Mouse (Mus musculus): ENCODE results near the gene Dph5. TPM values are rescaled to one million over a fixed set of nuclear protein-coding genes. Genes with fewer than 3 reads are reported as not detected.

Gene Dph5
- polyA plus RNA-seq, 1 experiment from 2014 or later, result 21.3 TPM

- DNase-seq (ENCODE audit: low spot score) (peak; percentile 29), ATAC-seq (replicated peaks; ENCODE audit: low FRiP score, low read depth) (peak; percentile 27)
- H3K27ac ChIP-seq, result peak overlapping the region; percentile 21; the same call in 1 of the 2 replicates
- H3K4me1 ChIP-seq (replicated peaks; ENCODE audit: insufficient read depth, low read length), result no peaks in the 10 kb centered on the region
- peak overlapping the region; percentile 69 for H3K4me3 ChIP-seq (replicated peaks; ENCODE audit: low read depth, low read length)
- H3K9me3 ChIP-seq (replicated peaks; ENCODE audit: low read length), result no peaks in the 10 kb centered on the region
- no peaks in the 10 kb centered on the region for H3K36me3 ChIP-seq (ENCODE audit: insufficient read depth, low read length)
- no peaks in the 10 kb centered on the region for H3K27me3 ChIP-seq (ENCODE audit: insufficient read depth, low read length)
- TF ChIP-seq CTCF (IDR thresholded peaks at IDR 0.05; ENCODE audit: low read depth), result no peak
- 4% methylated on average over 21 of the region's 21 CpGs for WGBS
- peak overlapping the region; percentile 73 for H3K4me2 ChIP-seq (ENCODE audit: low read length)
- peak overlapping the region; percentile 59 for H3K9ac ChIP-seq (ENCODE audit: low read depth, low read length)
These were observed 871 bp downstream of the Dph5 start for GRCm38 (mm10) chr3:115888310-115889106.

- H3K27ac ChIP-seq, result no peak overlapping the region
- H3K27me3 ChIP-seq (ENCODE audit: insufficient read depth, low read length), result no peaks in the 10 kb centered on the region
- WGBS, result 83% methylated on average over 4 of the region's 4 CpGs
- no peak overlapping the region for H3K4me3 ChIP-seq (replicated peaks; ENCODE audit: low read depth, low read length)
- no peaks in the 10 kb centered on the region for H3K4me1 ChIP-seq (replicated peaks; ENCODE audit: insufficient read depth, low read length)
- no peak for TF ChIP-seq CTCF (IDR thresholded peaks at IDR 0.05; ENCODE audit: low read depth)
- H3K9ac ChIP-seq (ENCODE audit: low read depth, low read length), result no peak overlapping the region
- H3K4me2 ChIP-seq (ENCODE audit: low read length), result no peak overlapping the region
- no peaks in the 10 kb centered on the region for H3K36me3 ChIP-seq (ENCODE audit: insufficient read depth, low read length)
- no peak for DNase-seq (ENCODE audit: low spot score)
- no peak for ATAC-seq (replicated peaks; ENCODE audit: low FRiP score, low read depth)
- no peaks in the 10 kb centered on the region for H3K9me3 ChIP-seq (replicated peaks; ENCODE audit: low read length)
These were observed 4.7 kb downstream of the Dph5 start for GRCm38 (mm10) chr3:115892341-115892740.

- no peaks in the 10 kb centered on the region for H3K4me1 ChIP-seq (replicated peaks; ENCODE audit: insufficient read depth, low read length)
- no peaks in the 10 kb centered on the region for H3K27me3 ChIP-seq (ENCODE audit: insufficient read depth, low read length)
- H3K4me2 ChIP-seq (ENCODE audit: low read length), result no peak overlapping the region
- H3K4me3 ChIP-seq (replicated peaks; ENCODE audit: low read depth, low read length), result no peak overlapping the region
- no peak overlapping the region for H3K27ac ChIP-seq
- DNase-seq (ENCODE audit: low spot score), result no peak
- no peak overlapping the region for H3K9ac ChIP-seq (ENCODE audit: low read depth, low read length)
- no peaks in the 10 kb centered on the region for H3K9me3 ChIP-seq (replicated peaks; ENCODE audit: low read length)
- H3K36me3 ChIP-seq (ENCODE audit: insufficient read depth, low read length), result no peaks in the 10 kb centered on the region
- ATAC-seq (replicated peaks; ENCODE audit: low FRiP score, low read depth), result no peak
- no peak for TF ChIP-seq CTCF (IDR thresholded peaks at IDR 0.05; ENCODE audit: low read depth)
- 93% methylated on average over 2 of the region's 2 CpGs for WGBS
These were observed 5.5 kb downstream of the Dph5 start for GRCm38 (mm10) chr3:115893166-115893565.

GRCm38 (mm10) chr3:115898354-115898948 is 10.8 kb downstream of the Dph5 start:
- H3K4me2 ChIP-seq (ENCODE audit: low read length), result no peak overlapping the region
- no peak for TF ChIP-seq CTCF (IDR thresholded peaks at IDR 0.05; ENCODE audit: low read depth)
- WGBS, result 89% methylated on average over 3 of the region's 3 CpGs

GRCm38 (mm10) chr3:115902301-115902956 is 14.8 kb downstream of the Dph5 start:
- 0 out of 2 replicates have a peak, but pooled peaks cover 7% of the 10 kb centered on the region for H3K36me3 ChIP-seq (ENCODE audit: insufficient read depth, low read length)
- no peak overlapping the region for H3K4me2 ChIP-seq (ENCODE audit: low read length)
- no peak overlapping the region for H3K4me3 ChIP-seq (replicated peaks; ENCODE audit: low read depth, low read length)
- WGBS, result 89% methylated on average over 9 of the region's 9 CpGs
- H3K27me3 ChIP-seq (ENCODE audit: insufficient read depth, low read length), result no peaks in the 10 kb centered on the region
- DNase-seq (ENCODE audit: low spot score), result no peak
- H3K9ac ChIP-seq (ENCODE audit: low read depth, low read length), result no peak overlapping the region
- H3K27ac ChIP-seq, result no peak overlapping the region
- no peaks in the 10 kb centered on the region for H3K9me3 ChIP-seq (replicated peaks; ENCODE audit: low read length)
- ATAC-seq (replicated peaks; ENCODE audit: low FRiP score, low read depth), result no peak
- TF ChIP-seq CTCF (IDR thresholded peaks at IDR 0.05; ENCODE audit: low read depth), result no peak
- no peaks in the 10 kb centered on the region for H3K4me1 ChIP-seq (replicated peaks; ENCODE audit: insufficient read depth, low read length)

More at GRCm38 (mm10) chr3:115898354-115898948, 10.8 kb downstream of the Dph5 start:
- Histone ChIP-seq H3K4me3 (replicated peaks; ENCODE audit: low read depth, low read length) (no peak overlapping the region), H3K9me3 (replicated peaks; ENCODE audit: low read length) (no peaks in the 10 kb centered on the region), H3K36me3 (ENCODE audit: insufficient read depth, low read length) (0 out of 2 replicates have a peak, but pooled peaks cover 2% of the 10 kb centered on the region), H3K27me3 (ENCODE audit: insufficient read depth, low read length) (no peaks in the 10 kb centered on the region), H3K27ac (no peak overlapping the region), H3K9ac (ENCODE audit: low read depth, low read length) (no peak overlapping the region), H3K4me1 (replicated peaks; ENCODE audit: insufficient read depth, low read length) (no peaks in the 10 kb centered on the region)
- ATAC-seq (replicated peaks; ENCODE audit: low FRiP score, low read depth) (no peak), DNase-seq (ENCODE audit: low spot score) (no peak)

- H3K4me2 ChIP-seq (ENCODE audit: low read length), result no peak overlapping the region
- no peak for ATAC-seq (replicated peaks; ENCODE audit: low FRiP score, low read depth)
- H3K4me3 ChIP-seq (replicated peaks; ENCODE audit: low read depth, low read length), result no peak overlapping the region
- no peak overlapping the region for H3K27ac ChIP-seq
- no peak overlapping the region for H3K9ac ChIP-seq (ENCODE audit: low read depth, low read length)
- DNase-seq (ENCODE audit: low spot score), result no peak
- no peaks in the 10 kb centered on the region for H3K9me3 ChIP-seq (replicated peaks; ENCODE audit: low read length)
- TF ChIP-seq CTCF (IDR thresholded peaks at IDR 0.05; ENCODE audit: low read depth), result no peak
- H3K4me1 ChIP-seq (replicated peaks; ENCODE audit: insufficient read depth, low read length), result no peaks in the 10 kb centered on the region
- no peaks in the 10 kb centered on the region for H3K27me3 ChIP-seq (ENCODE audit: insufficient read depth, low read length)
- WGBS, result 90% methylated on average over 3 of the region's 3 CpGs
- 0 out of 2 replicates have a peak, but pooled peaks cover 7% of the 10 kb centered on the region for H3K36me3 ChIP-seq (ENCODE audit: insufficient read depth, low read length)
These were observed 17.4 kb downstream of the Dph5 start for GRCm38 (mm10) chr3:115905067-115905466.
